Mouse (Mus musculus): Measurements from ENCODE around the gene 1700102P08Rik. TPM values are rescaled to one million over a fixed set of nuclear protein-coding genes. Genes with fewer than 3 reads are reported as not detected.
A peak's percentile ranks its signal among the peaks of the same experiment; 100 is the strongest.

Gene 1700102P08Rik
- polyA plus RNA-seq, 1 experiment = 1.9 TPM

DNA sequence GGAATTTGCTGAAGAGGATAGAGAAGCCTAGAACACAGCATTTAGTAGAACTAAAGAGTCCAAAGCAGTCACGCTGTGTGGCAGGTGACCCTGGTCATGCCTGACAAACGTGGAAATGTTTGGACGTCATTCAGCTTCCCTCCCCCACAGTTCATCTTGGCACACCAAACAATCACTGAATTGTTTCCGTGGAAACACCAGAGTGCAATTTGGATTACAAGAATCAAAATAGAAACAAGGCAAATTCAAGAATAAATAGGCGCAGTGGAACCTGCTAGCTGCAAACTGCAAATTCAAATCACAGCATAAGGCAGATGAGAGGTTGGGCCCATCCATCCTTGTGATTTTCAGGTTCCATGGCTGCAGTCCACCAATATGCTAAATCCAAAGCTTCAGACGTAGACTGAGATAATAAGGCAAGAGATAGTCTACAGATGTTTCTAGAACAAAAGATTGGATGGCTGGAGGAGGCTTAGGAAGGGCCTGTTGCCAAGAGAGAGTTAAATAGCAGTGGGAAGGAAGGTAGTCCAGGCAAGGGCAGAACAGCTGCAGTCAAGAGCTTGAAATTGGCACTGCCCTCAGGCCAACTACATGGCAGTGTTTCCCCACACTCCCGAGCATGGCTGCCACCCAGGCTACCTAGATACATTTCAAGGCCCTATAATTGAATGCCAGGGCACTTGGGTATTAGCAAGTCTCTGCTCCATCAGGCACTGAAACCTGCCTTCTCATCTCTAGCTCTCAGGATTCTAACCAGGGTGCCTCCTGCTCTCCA lies 8.8 kb downstream of the 1700102P08Rik start:
- Histone ChIP-seq H3K4me3 (ENCODE audit: control insufficient read depth, insufficient read depth, low read length) (no peak overlapping the region), H3K27ac (ENCODE audit: control insufficient read depth, insufficient read depth, low read length) (no peak overlapping the region), H3K27me3 (ENCODE audit: control insufficient read depth, insufficient read depth, low read length) (no peaks in the 10 kb centered on the region), H3K4me1 (replicated peaks; ENCODE audit: control insufficient read depth, insufficient read depth, low read length) (no peaks in the 10 kb centered on the region; the same call in 1 of the 2 replicates), H3K36me3 (ENCODE audit: control insufficient read depth, insufficient read depth, low read length) (no peaks in the 10 kb centered on the region)
- WGBS = 92% methylated on average over 7 of the region's 7 CpGs
- TF ChIP-seq POLR2A (IDR thresholded peaks at IDR 0.05; ENCODE audit: control insufficient read depth, extremely low read depth, insufficient read depth, low read length, poor library complexity) = no peak
- no peak for TF ChIP-seq CTCF (IDR thresholded peaks at IDR 0.05; ENCODE audit: borderline replicate concordance, control insufficient read depth, extremely low read depth, insufficient read depth, low read length, poor library complexity)
- DNase-seq = no peak

DNA sequence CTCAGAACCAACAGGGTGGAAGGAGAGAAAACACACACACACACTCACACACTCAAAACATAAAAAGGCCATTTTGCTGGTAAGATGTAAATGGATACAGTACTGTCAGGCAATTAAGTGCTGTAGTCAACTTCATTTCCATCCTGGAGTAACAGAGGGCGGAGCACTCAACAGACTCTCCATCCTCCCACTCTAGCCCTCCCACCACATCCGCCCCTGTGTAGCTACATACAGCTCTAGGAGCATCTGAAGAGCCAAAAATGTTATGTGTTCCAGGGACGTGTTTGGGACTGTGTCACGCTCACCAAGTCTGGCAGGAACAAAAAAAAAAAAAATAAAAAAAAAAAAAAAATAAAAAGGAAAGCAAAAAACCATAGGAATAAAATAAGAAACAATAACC lies 10.5 kb downstream of the 1700102P08Rik start:
- TF ChIP-seq POLR2A (IDR thresholded peaks at IDR 0.05; ENCODE audit: control insufficient read depth, extremely low read depth, insufficient read depth, low read length, poor library complexity) = no peak
- no peak for TF ChIP-seq CTCF (IDR thresholded peaks at IDR 0.05; ENCODE audit: borderline replicate concordance, control insufficient read depth, extremely low read depth, insufficient read depth, low read length, poor library complexity)
- H3K27ac ChIP-seq (ENCODE audit: control insufficient read depth, insufficient read depth, low read length) = no peak overlapping the region
- whole genome bisulfite sequencing = 88% methylated on average over 4 of the region's 4 CpGs

DNA sequence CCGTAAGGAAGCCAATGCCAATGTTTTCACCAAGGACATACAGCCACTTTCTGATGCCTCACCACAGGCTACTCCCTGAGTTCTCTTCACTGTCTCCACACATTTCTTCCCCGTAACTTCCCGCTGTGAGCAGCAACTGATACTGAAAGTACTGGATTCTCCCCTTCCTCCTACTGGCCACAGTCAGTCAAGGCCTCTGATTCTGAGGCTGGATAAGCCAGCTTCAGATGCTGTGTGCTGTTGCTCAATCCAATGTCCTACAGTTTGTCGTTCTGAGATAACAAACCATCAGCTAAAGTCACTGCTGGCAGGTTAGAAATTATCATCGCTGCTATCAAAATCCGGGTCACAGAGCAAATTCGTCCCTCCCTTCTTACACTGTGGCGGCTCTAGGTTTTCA lies 11.8 kb downstream of the 1700102P08Rik start:
- H3K27ac ChIP-seq (ENCODE audit: control insufficient read depth, insufficient read depth, low read length) = no peak overlapping the region
- H3K27me3 ChIP-seq (ENCODE audit: control insufficient read depth, insufficient read depth, low read length) = no peaks in the 10 kb centered on the region
- DNase-seq = no peak
- 92% methylated on average over 8 of the region's 8 CpGs for WGBS
- TF ChIP-seq POLR2A (IDR thresholded peaks at IDR 0.05; ENCODE audit: control insufficient read depth, extremely low read depth, insufficient read depth, low read length, poor library complexity) = no peak
- no peak for TF ChIP-seq CTCF (IDR thresholded peaks at IDR 0.05; ENCODE audit: borderline replicate concordance, control insufficient read depth, extremely low read depth, insufficient read depth, low read length, poor library complexity)
- H3K4me3 ChIP-seq (ENCODE audit: control insufficient read depth, insufficient read depth, low read length) = no peak overlapping the region
- no peaks in the 10 kb centered on the region for H3K36me3 ChIP-seq (ENCODE audit: control insufficient read depth, insufficient read depth, low read length)
- no peaks in the 10 kb centered on the region; the same call in 1 of the 2 replicates for H3K4me1 ChIP-seq (replicated peaks; ENCODE audit: control insufficient read depth, insufficient read depth, low read length)

More for the DNA sequence above, 10.5 kb downstream of the 1700102P08Rik start:
- Histone ChIP-seq H3K4me1 (replicated peaks; ENCODE audit: control insufficient read depth, insufficient read depth, low read length) (no peaks in the 10 kb centered on the region; the same call in 1 of the 2 replicates), H3K4me3 (ENCODE audit: control insufficient read depth, insufficient read depth, low read length) (no peak overlapping the region), H3K27me3 (ENCODE audit: control insufficient read depth, insufficient read depth, low read length) (no peaks in the 10 kb centered on the region), H3K36me3 (ENCODE audit: control insufficient read depth, insufficient read depth, low read length) (no peaks in the 10 kb centered on the region)
- no peak for DNase-seq

DNA sequence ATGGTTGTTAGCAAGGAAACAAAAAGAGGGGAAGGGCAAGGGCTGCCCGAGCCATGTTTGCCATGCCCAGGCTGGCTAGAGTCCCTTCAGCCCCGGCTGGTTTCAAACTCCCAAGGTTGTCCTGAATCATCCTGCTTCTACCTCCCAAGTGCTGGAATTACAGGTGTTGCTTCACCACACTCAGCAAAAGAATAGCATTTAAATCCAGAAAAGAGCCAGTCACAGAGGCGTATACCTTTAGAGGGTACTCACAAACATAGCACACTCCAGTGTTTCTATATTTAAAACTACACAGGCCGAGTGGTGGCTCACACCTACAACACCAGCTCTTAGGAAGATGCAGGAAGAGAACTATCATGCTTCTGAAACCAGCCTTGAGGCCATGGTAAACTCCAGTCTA lies 16.9 kb downstream of the 1700102P08Rik start:
- no peaks in the 10 kb centered on the region for H3K36me3 ChIP-seq (ENCODE audit: control insufficient read depth, insufficient read depth, low read length)
- no peaks in the 10 kb centered on the region for H3K27me3 ChIP-seq (ENCODE audit: control insufficient read depth, insufficient read depth, low read length)
- no peak for TF ChIP-seq CTCF (IDR thresholded peaks at IDR 0.05; ENCODE audit: borderline replicate concordance, control insufficient read depth, extremely low read depth, insufficient read depth, low read length, poor library complexity)
- TF ChIP-seq POLR2A (IDR thresholded peaks at IDR 0.05; ENCODE audit: control insufficient read depth, extremely low read depth, insufficient read depth, low read length, poor library complexity) = no peak
- WGBS = 94% methylated on average over 4 of the region's 4 CpGs
- DNase-seq = no peak
- no peak overlapping the region for H3K4me3 ChIP-seq (ENCODE audit: control insufficient read depth, insufficient read depth, low read length)
- H3K27ac ChIP-seq (ENCODE audit: control insufficient read depth, insufficient read depth, low read length) = no peak overlapping the region
- no peaks in the 10 kb centered on the region; the same call in 1 of the 2 replicates for H3K4me1 ChIP-seq (replicated peaks; ENCODE audit: control insufficient read depth, insufficient read depth, low read length)

DNA sequence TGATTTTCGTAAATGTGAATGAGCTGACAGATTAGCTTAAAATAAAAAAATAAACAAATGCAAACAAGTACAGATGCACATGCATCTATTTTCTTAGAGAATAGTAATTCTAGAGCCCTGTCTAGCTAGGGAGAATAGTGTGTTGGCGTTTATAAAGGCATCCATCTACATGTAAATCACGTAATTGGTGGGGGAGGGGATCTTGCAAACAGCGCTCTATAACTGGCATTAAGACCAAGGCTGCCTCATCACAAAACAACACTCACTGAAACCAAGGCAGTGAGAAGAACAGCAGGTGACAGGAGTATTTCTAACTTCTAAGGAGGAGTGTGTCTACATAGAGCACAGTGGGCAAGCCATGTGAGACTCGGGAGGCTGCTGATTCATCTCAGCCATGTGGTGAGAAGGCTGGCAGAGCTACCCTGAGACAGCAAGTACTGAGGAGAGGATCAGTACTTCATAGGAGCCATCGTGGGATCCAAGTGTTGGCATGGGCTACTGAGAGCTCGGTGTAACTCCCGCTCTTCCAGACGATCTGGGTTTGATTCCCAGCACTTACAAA lies 18.9 kb downstream of the 1700102P08Rik start:
- no peak for DNase-seq
- 88% methylated on average over 9 of the region's 9 CpGs for WGBS
- no peak overlapping the region for H3K27ac ChIP-seq (ENCODE audit: control insufficient read depth, insufficient read depth, low read length)
- no peak overlapping the region for H3K4me3 ChIP-seq (ENCODE audit: control insufficient read depth, insufficient read depth, low read length)
- no peak for TF ChIP-seq POLR2A (IDR thresholded peaks at IDR 0.05; ENCODE audit: control insufficient read depth, extremely low read depth, insufficient read depth, low read length, poor library complexity)
- no peak for TF ChIP-seq CTCF (IDR thresholded peaks at IDR 0.05; ENCODE audit: borderline replicate concordance, control insufficient read depth, extremely low read depth, insufficient read depth, low read length, poor library complexity)
- no peaks in the 10 kb centered on the region for H3K27me3 ChIP-seq (ENCODE audit: control insufficient read depth, insufficient read depth, low read length)
- no peaks in the 10 kb centered on the region for H3K36me3 ChIP-seq (ENCODE audit: control insufficient read depth, insufficient read depth, low read length)
- H3K4me1 ChIP-seq (replicated peaks; ENCODE audit: control insufficient read depth, insufficient read depth, low read length) = no peaks in the 10 kb centered on the region

DNA sequence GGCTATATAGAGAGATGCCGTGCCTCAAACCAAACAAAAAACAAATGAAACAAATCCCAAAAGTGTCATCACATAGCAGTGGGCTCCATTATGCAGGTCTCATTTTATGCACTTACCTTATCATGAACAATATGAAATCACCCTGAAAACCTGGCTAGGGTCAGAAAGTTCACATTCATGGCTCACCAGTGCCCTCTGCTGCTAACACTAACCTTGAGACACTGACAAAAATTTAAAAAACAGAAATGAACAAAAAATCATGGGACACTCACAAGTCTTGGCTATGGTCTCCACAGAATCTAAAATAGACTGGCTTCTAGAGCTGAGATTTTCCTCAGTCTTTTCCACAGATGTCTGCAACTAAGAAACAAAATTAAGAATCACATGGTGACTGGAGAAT lies 19.6 kb downstream of the 1700102P08Rik start:
- Histone ChIP-seq H3K4me1 (replicated peaks; ENCODE audit: control insufficient read depth, insufficient read depth, low read length) (no peaks in the 10 kb centered on the region), H3K36me3 (ENCODE audit: control insufficient read depth, insufficient read depth, low read length) (no peaks in the 10 kb centered on the region), H3K27me3 (ENCODE audit: control insufficient read depth, insufficient read depth, low read length) (no peaks in the 10 kb centered on the region), H3K27ac (ENCODE audit: control insufficient read depth, insufficient read depth, low read length) (no peak overlapping the region), H3K4me3 (ENCODE audit: control insufficient read depth, insufficient read depth, low read length) (no peak overlapping the region)
- DNase-seq = peak; percentile 22
- no peak for TF ChIP-seq POLR2A (IDR thresholded peaks at IDR 0.05; ENCODE audit: control insufficient read depth, extremely low read depth, insufficient read depth, low read length, poor library complexity)
- TF ChIP-seq CTCF (IDR thresholded peaks at IDR 0.05; ENCODE audit: borderline replicate concordance, control insufficient read depth, extremely low read depth, insufficient read depth, low read length, poor library complexity) = no peak
- WGBS = 76% methylated on average over 1 of the region's 1 CpGs
